Mouse (Mus musculus) C2C12 (cell line): ENCODE data around the gene Spata31d1a. TPM values are rescaled to one million over a fixed set of nuclear protein-coding genes. Genes with fewer than 3 reads are reported as not detected.

ENCODE experiments used
- H3K27me3 ChIP-seq: one replicate; pipeline ENCODE4 v1.6.1; 2011; ENCODE audit not compliant: control insufficient read depth, insufficient read depth, insufficient read length
- H3K36me3 ChIP-seq: one replicate; pipeline ENCODE4 v1.6.1; 2011; ENCODE audit not compliant: control insufficient read depth, insufficient read depth
- H3K4me3 ChIP-seq: one replicate; pipeline ENCODE4 v1.5.1; 2011; ENCODE audit warnings: mild to moderate bottlenecking, control low read depth; ENCODE audit not compliant: poor library complexity, insufficient read depth, severe bottlenecking
- H3K79me2 ChIP-seq: one replicate; pipeline ENCODE4 v1.6.1; 2011; ENCODE audit not compliant: control insufficient read depth, insufficient read depth
- H3K79me3 ChIP-seq: one replicate; pipeline ENCODE4 v1.6.1; 2011; ENCODE audit warnings: low read depth, control low read depth
- H3ac ChIP-seq: one replicate; pipeline ENCODE3; 2011; ENCODE audit warnings: low read depth; ENCODE audit not compliant: control insufficient read depth, insufficient read length
- CEBPB ChIP-seq: IDR thresholded peaks from one replicate; pipeline ENCODE4 v1.6.1; 2011; ENCODE audit warnings: low read depth, mild to moderate bottlenecking, control low read depth, moderate library complexity
- CTCF ChIP-seq: IDR thresholded peaks from one replicate; pipeline ENCODE4 v1.5.1; 2011; ENCODE audit not compliant: control insufficient read depth, insufficient read depth, insufficient read length
- FOSL1 ChIP-seq: IDR thresholded peaks from one replicate; pipeline ENCODE4 v1.8.0; 2011; ENCODE audit warnings: mild to moderate bottlenecking, low read length; ENCODE audit not compliant: poor library complexity, insufficient read depth, severe bottlenecking
- MAX ChIP-seq: IDR thresholded peaks from one replicate; pipeline ENCODE4 v1.6.1; 2011; ENCODE audit warnings: mild to moderate bottlenecking, control low read depth
- MYOD1 ChIP-seq: IDR thresholded peaks from one replicate; pipeline ENCODE4 v1.6.1; 2011; ENCODE audit warnings: low read depth; ENCODE audit not compliant: control insufficient read depth, insufficient read length
- MYOG ChIP-seq: IDR thresholded peaks from one replicate; pipeline ENCODE4 v1.6.1; 2011; ENCODE audit not compliant: control insufficient read depth, insufficient read length; ENCODE audit errors: extremely low read depth
- USF1 ChIP-seq: IDR thresholded peaks from one replicate; pipeline ENCODE4 v1.6.1; 2011; ENCODE audit warnings: low read depth, mild to moderate bottlenecking, control low read depth, moderate library complexity
- polyA plus RNA-seq: library from polyadenylated mRNA; unstranded; fragments of >200 nt; fragmentation: generic; extraction: Trizol; gene quantifications from one replicate; pipeline ENCODE4 v1.2.1, GENCODE M21; 2012; ENCODE audit warnings: missing spikeins

Gene Spata31d1a
- polyA plus RNA-seq, 1 experiment = not detected

DNA sequence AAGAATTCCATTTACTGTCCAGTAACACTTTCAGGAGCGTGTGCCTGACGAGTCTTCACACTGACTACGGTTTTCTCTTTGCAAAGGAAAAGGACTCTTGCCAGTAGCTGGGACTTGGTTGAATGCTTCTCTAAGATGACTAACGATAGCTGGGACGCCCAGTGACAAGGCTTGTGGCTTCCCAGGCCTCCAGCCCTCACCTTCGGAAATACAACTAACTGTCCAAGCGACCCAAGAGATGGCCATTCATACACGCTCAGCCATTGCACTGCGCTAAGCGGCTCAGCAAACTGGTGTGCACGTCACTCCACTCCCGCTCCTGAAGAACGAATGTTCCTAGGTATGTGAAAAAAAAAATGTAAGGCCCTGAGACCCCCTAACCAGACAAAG, 35.4 kb downstream of the Spata31d1a start:
- no peaks in the 10 kb centered on the region for H3K79me2 ChIP-seq
- H3K36me3 ChIP-seq = no peaks in the 10 kb centered on the region
- peak overlapping the region; percentile 56 for H3ac ChIP-seq
- H3K4me3 ChIP-seq = peak overlapping the region; percentile 45
- no peaks in the 10 kb centered on the region for H3K79me3 ChIP-seq
- no peaks in the 10 kb centered on the region for H3K27me3 ChIP-seq
- TF ChIP-seq MAX (no peak), FOSL1 (no peak), MYOD1 (no peak), USF1 (no peak), MYOG (no peak), CEBPB (no peak), CTCF (no peak)

DNA sequence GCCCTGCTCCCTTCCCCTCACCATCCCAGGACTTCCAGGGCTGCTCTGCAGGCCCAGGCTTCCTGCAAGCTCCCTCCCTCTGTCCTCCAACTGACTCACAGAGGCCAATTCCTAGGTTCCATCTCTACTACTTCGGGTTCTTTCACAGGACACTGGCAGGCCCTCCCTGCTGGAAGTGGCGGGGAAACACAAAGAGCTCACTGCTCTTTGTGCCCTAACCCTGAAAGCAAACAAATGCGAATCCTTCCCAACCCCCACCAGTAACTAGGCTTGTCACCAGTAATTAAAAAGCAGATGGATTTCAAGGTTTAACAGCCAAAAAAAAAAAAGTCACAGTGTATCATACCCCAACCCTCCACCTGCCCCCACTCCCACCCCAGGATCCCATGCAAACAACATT, 35.9 kb downstream of the Spata31d1a start:
- Histone ChIP-seq H3K27me3 (no peaks in the 10 kb centered on the region), H3K79me2 (no peaks in the 10 kb centered on the region), H3K79me3 (no peaks in the 10 kb centered on the region), H3K36me3 (no peaks in the 10 kb centered on the region), H3ac (no peak overlapping the region), H3K4me3 (no peak overlapping the region)
- TF ChIP-seq MYOD1 (no peak), FOSL1 (no peak)

DNA sequence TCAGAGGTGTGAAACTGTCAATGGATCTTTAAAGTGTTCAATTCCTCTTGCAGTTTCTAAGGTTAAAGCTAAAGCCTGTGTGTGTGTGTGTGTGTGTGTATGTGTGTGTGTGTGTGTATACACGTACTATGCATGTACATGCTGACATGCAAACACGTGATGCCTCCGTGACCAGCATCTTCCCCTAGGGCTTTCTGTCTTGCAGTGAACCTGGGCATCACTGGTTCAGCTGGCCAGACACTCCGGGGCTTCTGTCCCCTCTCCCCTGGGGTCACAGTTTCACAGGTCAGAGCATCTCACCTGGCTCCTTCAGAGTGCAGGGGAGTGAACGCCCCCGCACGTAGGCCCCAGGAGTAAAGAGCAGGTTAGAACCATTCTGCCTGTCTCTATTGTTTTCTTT, 36.5 kb downstream of the Spata31d1a start:
- H3K79me2 ChIP-seq = no peaks in the 10 kb centered on the region
- no peaks in the 10 kb centered on the region for H3K79me3 ChIP-seq
- TF ChIP-seq CTCF = no peak
- H3K4me3 ChIP-seq = no peak overlapping the region
- no peaks in the 10 kb centered on the region for H3K36me3 ChIP-seq
- H3ac ChIP-seq = no peak overlapping the region
- no peaks in the 10 kb centered on the region for H3K27me3 ChIP-seq

DNA sequence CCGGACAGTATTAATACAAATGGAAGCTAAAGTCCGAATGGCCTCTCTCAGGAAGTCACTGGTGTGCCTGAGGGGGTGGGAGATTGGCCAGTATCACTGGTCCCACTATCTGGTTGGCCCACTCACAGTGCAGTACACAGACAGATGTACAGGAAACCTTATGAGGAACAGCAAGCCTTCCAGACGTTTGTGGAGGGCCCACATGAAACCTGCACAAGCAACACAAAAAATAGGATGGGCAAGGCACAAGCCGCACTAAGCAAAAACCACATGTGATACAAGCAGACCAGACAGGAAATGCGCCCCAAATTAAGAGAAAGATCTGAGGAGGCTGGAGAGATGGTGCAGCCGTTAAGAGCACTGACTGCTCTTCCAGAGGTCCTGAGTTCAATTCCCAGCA, 37.9 kb downstream of the Spata31d1a start:
- Histone ChIP-seq H3K79me3 (no peaks in the 10 kb centered on the region), H3K4me3 (no peak overlapping the region), H3K79me2 (no peaks in the 10 kb centered on the region), H3K27me3 (no peaks in the 10 kb centered on the region), H3K36me3 (no peaks in the 10 kb centered on the region), H3ac (no peak overlapping the region)
- TF ChIP-seq USF1 (no peak), MYOG (no peak), MYOD1 (no peak), CEBPB (no peak), MAX (no peak), FOSL1 (no peak), CTCF (no peak)

DNA sequence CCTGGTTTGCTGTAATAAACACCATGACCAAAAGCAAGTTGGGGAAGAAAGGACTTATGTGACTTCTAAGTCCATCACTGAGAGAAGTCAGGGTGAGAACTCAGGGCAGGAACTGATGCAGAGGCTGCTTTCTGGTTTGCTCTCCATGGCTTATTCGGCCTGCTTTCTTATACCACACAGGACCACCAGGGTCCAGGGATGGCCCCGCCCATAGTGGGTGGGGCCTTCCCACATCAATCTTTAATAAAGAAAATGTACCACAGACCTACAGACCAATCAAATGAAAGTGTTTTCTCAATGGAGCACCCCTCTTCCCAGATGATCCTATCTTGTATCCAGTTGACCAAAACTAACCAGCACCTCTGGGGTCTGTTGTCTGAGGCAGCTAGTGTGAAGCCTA, 38.6 kb downstream of the Spata31d1a start:
- Histone ChIP-seq H3K36me3 (no peaks in the 10 kb centered on the region), H3K27me3 (no peaks in the 10 kb centered on the region), H3K4me3 (no peak overlapping the region), H3K79me2 (no peaks in the 10 kb centered on the region), H3ac (no peak overlapping the region), H3K79me3 (no peaks in the 10 kb centered on the region)
- TF ChIP-seq MYOD1 (no peak), CTCF (no peak), MAX (no peak), CEBPB (no peak), MYOG (no peak), USF1 (no peak), FOSL1 (no peak)

DNA sequence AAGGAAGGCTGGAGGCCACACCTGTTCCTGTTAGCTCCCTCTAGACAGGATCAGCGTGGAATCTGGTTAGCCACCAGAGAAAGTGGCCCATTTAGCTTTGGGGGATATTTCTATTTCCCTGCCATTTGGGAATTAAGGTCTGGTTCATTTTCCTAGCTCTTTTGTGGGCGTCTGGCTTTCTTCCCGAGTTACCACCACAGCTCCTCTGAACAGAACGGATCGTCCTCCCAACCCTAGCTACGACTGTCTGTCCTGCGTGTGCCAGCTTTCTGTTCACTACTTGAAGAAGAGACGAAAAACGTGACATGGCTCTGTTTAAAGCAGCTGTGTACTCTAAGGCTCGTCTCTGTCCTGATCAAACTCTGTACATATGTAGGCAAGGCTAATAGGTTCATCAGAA, 40.2 kb downstream of the Spata31d1a start:
- Histone ChIP-seq H3K4me3 (no peak overlapping the region), H3K79me2 (no peaks in the 10 kb centered on the region), H3K36me3 (no peaks in the 10 kb centered on the region), H3K27me3 (no peaks in the 10 kb centered on the region), H3ac (no peak overlapping the region), H3K79me3 (no peaks in the 10 kb centered on the region)
- TF ChIP-seq FOSL1 (no peak), MAX (no peak), MYOG (no peak), CEBPB (no peak), CTCF (no peak), MYOD1 (no peak), USF1 (no peak)
